Mouse (Mus musculus) adrenal gland, postnatal 25 days (tissue): Measurements from ENCODE around the gene Hist1h4b. TPM values are rescaled to one million over a fixed set of nuclear protein-coding genes. Genes with fewer than 3 reads are reported as not detected.
A peak's percentile ranks its signal among the peaks of the same experiment; 100 is the strongest.
"Not testable (repeated sequence)": the region's sequence is repeated elsewhere in the genome, so short reads cannot be mapped to it uniquely, and the experiment has no call there.

ENCODE experiments used
- DNase-seq: peaks from one replicate; pipeline ENCODE4 v3.0.0; 2021; ENCODE audit warnings: mixed read lengths
- total RNA-seq: library from RNA; stranded (reverse); gene quantifications from 2 replicates; pipeline ENCODE4 v1.2.3, GENCODE M21; 2021

Gene Hist1h4b
- total RNA-seq, 1 experiment from 2014 or later: 163 TPM

- no peak for DNase-seq
These were observed 16.5 kb upstream of the Hist1h4b start for GRCm38 (mm10) chr13:23740256-23740840.

GRCm38 (mm10) chr13:23740910-23741309, 15.9 kb upstream of the Hist1h4b start:
- DNase-seq: no peak

- no peak for DNase-seq
These were observed 14.8 kb upstream of the Hist1h4b start for GRCm38 (mm10) chr13:23742007-23742406.

GRCm38 (mm10) chr13:23743215-23743614, 13.6 kb upstream of the Hist1h4b start:
- DNase-seq: no peak

- DNase-seq: no peak
These were observed 12.8 kb upstream of the Hist1h4b start for GRCm38 (mm10) chr13:23743963-23744362.

GRCm38 (mm10) chr13:23744421-23745380, 12.1 kb upstream of the Hist1h4b start:
- no peak for DNase-seq

GRCm38 (mm10) chr13:23745381-23746161, 11.2 kb upstream of the Hist1h4b start, which contains the start of gene Hist1h3c:
Gene Hist1h3c (minus strand): TSS chr13:23745602.
- peak; percentile 77 for DNase-seq

- peak; percentile 52 for DNase-seq
These were observed 10.4 kb upstream of the Hist1h4b start, which contains the start of gene Hist1h2bb for GRCm38 (mm10) chr13:23746201-23747080. Gene Hist1h2bb (plus strand): TSS chr13:23746734.

- DNase-seq: no peak
These were observed 9.5 kb upstream of the Hist1h4b start for GRCm38 (mm10) chr13:23747081-23747891.

- no peak for DNase-seq
These were observed 8.9 kb upstream of the Hist1h4b start for GRCm38 (mm10) chr13:23747892-23748288.

- no peak for DNase-seq
These were observed 7.2 kb upstream of the Hist1h4b start for GRCm38 (mm10) chr13:23749563-23750121.

GRCm38 (mm10) chr13:23750839-23751477, 5.9 kb upstream of the Hist1h4b start, which contains the start of gene Hist1h2ab:
Gene Hist1h2ab (plus strand): TSS chr13:23751126.
- DNase-seq: not testable (repeated sequence)

- no peak for DNase-seq
These were observed 5.3 kb upstream of the Hist1h4b start for GRCm38 (mm10) chr13:23751478-23751956.

- peak; percentile 90 for DNase-seq
These were observed 4.6 kb upstream of the Hist1h4b start, which contains the start of gene Hist1h3b for GRCm38 (mm10) chr13:23752067-23752741. Gene Hist1h3b (plus strand): TSS chr13:23752267.

- no peak for DNase-seq
These were observed 4.1 kb upstream of the Hist1h4b start for GRCm38 (mm10) chr13:23752742-23753172.

GRCm38 (mm10) chr13:23753314-23754078, 3.3 kb upstream of the Hist1h4b start:
- DNase-seq: no peak

- no peak for DNase-seq
These were observed 1.8 kb upstream of the Hist1h4b start for GRCm38 (mm10) chr13:23755000-23755399.
